Mouse (Mus musculus): ENCODE results near the gene Pdgfb. TPM values are rescaled to one million over a fixed set of nuclear protein-coding genes. Genes with fewer than 3 reads are reported as not detected.

The Pdgfb gene
- 10 to 100 TPM; 24.5 to 33.8 TPM for total RNA-seq (2021)

DNA sequence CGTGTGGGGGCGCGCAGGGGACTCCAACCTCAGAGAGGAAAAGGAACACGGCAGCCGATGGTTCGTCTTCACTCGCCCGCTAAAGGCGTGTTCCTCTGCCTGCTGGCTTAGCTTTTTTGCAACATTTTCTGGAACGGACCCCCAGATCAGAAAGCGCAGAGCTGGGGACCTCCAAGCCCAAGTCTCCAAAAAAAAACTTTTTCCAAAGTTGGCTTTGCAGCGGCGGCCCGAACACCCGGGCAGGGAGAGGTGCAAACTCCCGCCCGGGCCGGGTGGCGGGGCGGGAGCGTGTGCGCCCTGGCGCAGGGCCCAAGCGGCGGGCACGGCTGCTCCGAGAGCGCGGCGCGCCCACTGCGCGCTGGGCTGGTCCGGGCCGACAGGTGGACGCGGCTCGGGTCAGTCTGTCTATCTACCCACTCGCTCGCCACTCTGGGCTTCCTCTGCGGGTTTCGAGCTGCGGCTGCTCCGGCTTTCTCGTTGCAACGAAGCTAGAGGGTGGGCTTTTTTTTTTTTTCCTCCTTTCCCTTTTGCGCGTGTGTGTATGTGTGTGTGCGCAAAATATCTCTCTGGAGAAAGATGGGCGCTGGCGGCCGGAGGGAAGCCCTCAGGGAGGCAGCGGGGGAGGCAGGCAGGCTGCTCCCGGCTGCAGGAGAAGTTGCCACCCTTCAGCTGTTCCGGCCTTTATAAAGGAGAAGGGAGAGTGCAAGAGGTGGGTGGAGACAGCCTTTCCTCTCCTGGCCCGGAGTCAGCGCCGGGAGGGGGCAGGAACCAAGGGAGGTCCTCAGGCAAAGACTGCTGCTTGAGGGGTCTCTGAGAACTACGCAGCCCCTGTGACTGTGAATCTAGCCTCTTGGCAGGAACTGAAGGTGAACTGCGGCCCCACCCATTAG is at the start of gene Pdgfb:
Gene Pdgfb, minus strand, starts transcription at position 657 of the 890 bp plus-strand sequence.
- DNase-seq (ENCODE audit: low spot score): peak; percentile 69
- intact Hi-C loops (cut with DNase I): loop anchor here (2.0 to 5.0 kb wide), 2 partner anchors 36 to 58 kb away; no protein-coding TSS in a partner anchor

DNA sequence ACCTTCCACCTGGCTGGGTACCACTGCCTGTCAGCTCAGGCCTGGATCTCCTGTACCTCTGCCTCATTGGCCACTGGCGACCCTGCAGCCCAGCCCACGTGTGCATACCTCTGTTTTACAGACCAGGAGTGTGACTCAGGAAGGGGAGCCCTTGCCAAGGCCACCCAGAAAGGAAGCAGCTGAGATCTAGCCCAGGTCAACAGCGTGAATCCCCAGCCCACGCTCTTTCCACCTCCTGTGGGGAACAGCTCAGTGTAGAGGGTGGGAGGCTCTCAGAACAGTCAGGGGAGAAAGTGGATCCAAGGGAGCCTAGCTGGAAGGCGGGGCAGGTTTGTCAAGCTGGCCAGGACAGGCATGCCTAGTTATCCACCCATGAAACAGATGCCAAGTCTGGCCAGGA is 48.0 kb upstream of the Pdgfb start:
- DNase-seq (ENCODE audit: low spot score): no peak
- intact Hi-C loops (cut with DNase I): no loop called here

DNA sequence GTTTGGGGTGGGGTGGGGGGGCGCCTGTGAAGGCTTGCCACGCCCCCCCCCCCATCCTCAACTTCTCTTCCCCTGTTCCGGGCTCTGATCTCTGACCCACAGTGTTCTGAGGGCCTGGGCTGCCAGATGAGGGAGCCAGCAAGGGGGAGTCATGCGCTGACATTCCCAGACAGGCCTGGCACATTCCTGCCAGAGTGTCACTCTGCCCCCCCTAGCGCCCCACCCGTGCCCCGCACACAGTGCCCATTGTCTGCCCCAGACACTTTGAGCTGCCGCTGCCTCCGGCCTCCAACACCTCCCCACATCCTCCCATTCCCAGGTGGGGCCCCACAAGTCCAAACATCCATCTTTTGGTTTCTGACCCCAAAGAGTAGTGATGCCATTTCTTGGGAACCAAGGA is 47.6 kb upstream of the Pdgfb start:
- intact Hi-C loops (cut with DNase I): no loop called here
- no peak for DNase-seq (ENCODE audit: low spot score)

- intact Hi-C loops (cut with DNase I): no loop called here
- no peak for DNase-seq (ENCODE audit: low spot score)
These were observed 46.3 kb upstream of the Pdgfb start for GRCm38 (mm10) chr15:80061071-80061550.

- intact Hi-C loops (cut with DNase I): no loop called here
- no peak for DNase-seq (ENCODE audit: low spot score)
These were observed 45.7 kb upstream of the Pdgfb start for GRCm38 (mm10) chr15:80060356-80061070.

DNA sequence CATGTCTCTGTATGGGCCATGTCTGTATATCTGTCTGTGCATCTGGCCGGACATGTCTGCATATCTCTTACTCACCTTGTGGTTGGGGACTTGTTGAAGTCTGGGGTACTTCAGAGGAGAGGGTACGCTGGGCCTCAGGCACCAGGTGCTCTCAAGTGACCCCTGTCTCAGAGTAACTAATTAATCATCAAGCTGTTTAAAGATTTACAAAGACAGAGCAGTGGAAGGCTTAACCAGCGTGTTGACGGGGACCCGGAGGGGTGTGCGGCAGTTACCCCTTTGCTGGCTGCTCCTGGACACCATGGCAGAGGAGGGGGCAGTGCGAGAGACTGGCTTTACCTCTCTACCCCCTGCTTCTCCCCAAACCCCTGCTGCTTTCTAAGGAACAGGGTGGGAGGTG is 44.8 kb upstream of the Pdgfb start:
- intact Hi-C loops (cut with DNase I): no loop called here
- no peak for DNase-seq (ENCODE audit: low spot score)

DNA sequence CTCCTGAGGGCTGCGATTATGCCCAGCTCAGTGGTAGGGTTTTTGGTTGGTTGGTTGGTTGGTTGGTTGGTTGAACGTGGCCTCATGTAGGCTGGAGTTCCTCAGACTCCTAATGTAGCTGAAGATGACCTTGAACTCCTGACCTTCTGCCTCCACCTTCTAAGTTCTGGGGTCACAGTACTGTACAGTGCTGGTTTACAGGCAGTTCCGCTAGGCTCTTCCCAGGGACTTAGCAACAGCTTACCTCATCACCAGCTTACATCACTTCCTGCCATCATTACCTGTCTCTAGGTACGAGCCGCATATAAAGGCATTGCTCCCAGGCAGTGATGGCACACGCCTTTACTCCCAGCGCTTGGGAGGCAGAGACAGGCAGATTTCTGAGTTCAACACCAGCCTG is 43.4 kb upstream of the Pdgfb start:
- no peak for DNase-seq (ENCODE audit: low spot score)

DNA sequence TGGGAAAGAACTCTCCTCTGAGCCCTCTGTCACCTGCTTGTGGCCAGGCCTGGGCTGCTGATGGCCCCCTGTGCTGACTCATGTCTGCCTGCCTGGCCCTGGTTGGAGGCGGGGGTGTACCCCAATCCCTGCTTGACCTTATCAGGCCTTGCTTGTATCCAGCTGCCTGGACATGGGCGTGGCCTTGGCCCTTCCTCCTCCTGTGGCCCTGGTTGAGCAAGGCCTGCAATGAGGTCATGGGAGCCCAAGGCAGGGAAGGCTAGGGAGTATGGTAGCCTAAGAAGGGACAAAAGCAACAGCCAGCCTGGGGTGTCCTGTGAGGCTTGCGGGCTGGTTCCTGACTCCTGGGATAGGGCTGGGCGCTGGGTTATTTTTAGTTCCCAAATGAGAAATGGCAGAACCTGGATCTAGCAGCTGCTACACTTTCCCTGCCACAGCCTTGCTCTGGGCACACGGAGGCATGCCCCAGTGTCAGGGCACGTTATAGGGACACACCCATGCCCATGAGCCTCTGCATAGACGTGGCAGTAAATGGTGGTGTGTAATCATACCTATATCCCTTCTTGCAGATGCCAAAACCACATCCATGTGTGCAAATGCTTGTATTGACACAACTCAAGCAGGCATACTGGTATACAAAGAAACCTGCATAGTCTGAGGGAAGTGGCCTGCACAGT is 39.4 kb upstream of the Pdgfb start:
- peak; percentile 72 for DNase-seq (ENCODE audit: low spot score)
- intact Hi-C loops (cut with DNase I): no loop called here

More for the DNA sequence above, 43.4 kb upstream of the Pdgfb start:
- intact Hi-C loops (cut with DNase I): no loop called here

- DNase-seq (ENCODE audit: low spot score): no peak
- intact Hi-C loops (cut with DNase I): no loop called here
These were observed 38.7 kb upstream of the Pdgfb start for GRCm38 (mm10) chr15:80053381-80054033.

DNA sequence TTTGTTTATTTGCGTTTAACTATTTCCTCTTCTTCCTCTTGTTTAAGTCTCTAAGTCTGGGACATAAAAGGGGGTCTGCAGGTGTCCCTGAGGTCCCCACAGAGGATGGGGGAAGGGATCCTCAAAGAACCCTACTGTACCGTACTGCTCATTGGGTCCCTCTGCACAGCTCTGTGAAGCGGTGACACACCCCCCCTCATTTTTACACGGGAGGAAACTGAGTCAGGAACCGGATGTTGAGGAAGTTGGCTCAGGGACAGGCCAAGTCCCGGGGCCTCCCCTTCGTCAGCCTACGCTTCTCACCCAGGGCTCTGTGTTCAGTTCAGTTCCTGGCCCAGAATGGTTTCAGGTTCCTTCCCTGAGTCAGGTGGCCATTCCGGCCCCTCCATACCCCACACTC is 37.0 kb upstream of the Pdgfb start:
- intact Hi-C loops (cut with DNase I): loop anchor here (2.0 kb wide), 2 partner anchors 37 to 47 kb away; partner anchors contain the start of gene Pdgfb
- no peak for DNase-seq (ENCODE audit: low spot score)

DNA sequence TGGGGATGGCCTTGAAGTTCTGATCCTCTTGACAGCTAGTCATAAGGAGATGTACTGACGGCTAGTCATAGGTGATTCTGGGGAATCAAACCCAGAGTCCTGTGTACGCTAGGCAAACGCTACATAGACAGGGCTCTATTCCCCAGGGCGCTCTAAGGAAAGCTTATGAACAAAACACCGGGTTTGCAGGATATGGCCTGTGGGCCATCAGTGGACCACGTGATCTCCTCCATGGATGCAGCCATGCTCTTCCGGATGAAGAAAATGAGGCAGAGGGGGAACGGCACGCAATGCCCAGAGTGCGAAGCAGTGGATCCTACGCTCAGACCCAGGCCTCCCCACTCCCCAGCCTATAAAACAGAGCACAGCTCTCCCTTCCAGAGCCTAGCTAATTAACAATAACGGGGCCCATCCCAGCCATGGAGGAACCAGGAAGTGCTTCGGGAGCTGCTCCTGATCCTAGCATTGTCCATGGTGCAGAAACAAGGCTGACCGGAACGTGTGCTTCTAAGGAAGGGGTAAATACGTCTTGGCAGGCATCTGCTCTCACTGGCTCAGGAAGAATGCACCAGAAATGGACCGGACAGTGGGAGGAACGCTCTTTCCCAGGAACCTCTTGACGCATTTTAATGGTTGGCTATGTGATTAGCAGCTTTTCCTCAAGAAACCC is 36.5 kb upstream of the Pdgfb start:
- intact Hi-C loops (cut with DNase I): loop anchor here (2.0 kb wide), 2 partner anchors 36 to 46 kb away; partner anchors contain the start of gene Pdgfb
- DNase-seq (ENCODE audit: low spot score): peak; percentile 36

GRCm38 (mm10) chr15:80050093-80050492 is 35.3 kb upstream of the Pdgfb start:
- intact Hi-C loops (cut with DNase I): loop anchor here (1.0 to 2.0 kb wide), 3 partner anchors 35 to 97 kb away; partner anchors contain the start of gene Pdgfb
- DNase-seq (ENCODE audit: low spot score): peak; percentile 76

GRCm38 (mm10) chr15:80047973-80048372 is 33.2 kb upstream of the Pdgfb start:
- intact Hi-C loops (cut with DNase I): no loop called here
- no peak for DNase-seq (ENCODE audit: low spot score)

- DNase-seq (ENCODE audit: low spot score): no peak
- intact Hi-C loops (cut with DNase I): no loop called here
These were observed 32.5 kb upstream of the Pdgfb start for GRCm38 (mm10) chr15:80047242-80047641.

DNA sequence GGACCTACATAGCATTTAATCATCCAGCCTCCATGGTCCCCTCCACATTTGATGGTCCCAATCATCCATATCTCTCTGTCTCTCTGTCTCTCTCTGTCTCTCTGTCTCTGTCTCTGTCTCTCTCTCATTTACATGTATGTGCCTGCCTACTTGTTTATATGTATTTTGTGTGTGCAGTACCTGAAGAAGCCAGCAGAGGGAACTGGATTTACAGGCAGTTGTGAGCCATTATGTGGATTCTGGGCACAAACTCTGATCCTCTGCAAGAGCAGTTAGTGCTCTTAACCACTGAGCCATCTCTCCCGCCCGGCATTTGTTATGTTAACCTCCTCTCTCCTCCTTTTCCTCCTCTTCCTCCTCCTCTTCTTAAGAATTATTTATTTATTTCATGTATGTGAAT is 31.0 kb upstream of the Pdgfb start:
- no peak for DNase-seq (ENCODE audit: low spot score)
- intact Hi-C loops (cut with DNase I): no loop called here

- DNase-seq (ENCODE audit: low spot score): no peak
- intact Hi-C loops (cut with DNase I): no loop called here
These were observed 29.5 kb upstream of the Pdgfb start for GRCm38 (mm10) chr15:80044249-80044648.

- intact Hi-C loops (cut with DNase I): no loop called here
These were observed 27.4 kb upstream of the Pdgfb start for GRCm38 (mm10) chr15:80042152-80042551.

GRCm38 (mm10) chr15:80038110-80038391 is 23.3 kb upstream of the Pdgfb start:
- intact Hi-C loops (cut with DNase I): no loop called here
- DNase-seq (ENCODE audit: low spot score): no peak

More at GRCm38 (mm10) chr15:80042152-80042551, 27.4 kb upstream of the Pdgfb start:
- DNase-seq (ENCODE audit: low spot score): no peak
